Mouse (Mus musculus): Measurements from ENCODE around the gene Phtf2. TPM values are rescaled to one million over a fixed set of nuclear protein-coding genes. Genes with fewer than 3 reads are reported as not detected.

The Phtf2 gene
- total RNA-seq, 2 experiments from 2014 or later, result 23.2 to 24.9 TPM

GRCm38 (mm10) chr5:20876934-20877426, 4.9 kb downstream of the Phtf2 start:
- DNase-seq (ENCODE audit: low spot score in 2 of 2), result no peak
- intact Hi-C loops (cut with DNase I), result no loop called here

- intact Hi-C loops (cut with DNase I), result no loop called here
- no peak for DNase-seq (ENCODE audit: low spot score in 2 of 2)
Observed at GRCm38 (mm10) chr5:20873146-20873545, 8.8 kb downstream of the Phtf2 start.

- intact Hi-C loops (cut with DNase I), result no loop called here
- no peak for DNase-seq (ENCODE audit: low spot score in 2 of 2)
Observed at GRCm38 (mm10) chr5:20865193-20865755, 16.6 kb downstream of the Phtf2 start.

- intact Hi-C loops (cut with DNase I), result no loop called here
- DNase-seq (ENCODE audit: low spot score in 2 of 2), result no peak
Observed at GRCm38 (mm10) chr5:20864216-20864969, 17.5 kb downstream of the Phtf2 start.

- intact Hi-C loops (cut with DNase I), result no loop called here
- no peak for DNase-seq (ENCODE audit: low spot score in 2 of 2)
Observed at GRCm38 (mm10) chr5:20861901-20862300, 20.0 kb downstream of the Phtf2 start.

- no peak for DNase-seq (ENCODE audit: low spot score in 2 of 2)
- intact Hi-C loops (cut with DNase I), result no loop called here
Observed at GRCm38 (mm10) chr5:20860565-20860964, 21.4 kb downstream of the Phtf2 start.

- intact Hi-C loops (cut with DNase I), result no loop called here
- DNase-seq (ENCODE audit: low spot score in 2 of 2), result no peak
Observed at GRCm38 (mm10) chr5:20858404-20858803, 23.5 kb downstream of the Phtf2 start.

- DNase-seq (ENCODE audit: low spot score in 2 of 2), result no peak
- intact Hi-C loops (cut with DNase I), result no loop called here
Observed at GRCm38 (mm10) chr5:20855066-20855465, 26.9 kb downstream of the Phtf2 start.

- intact Hi-C loops (cut with DNase I), result no loop called here
- DNase-seq (ENCODE audit: low spot score in 2 of 2), result no peak
Observed at GRCm38 (mm10) chr5:20847010-20847409, 34.9 kb downstream of the Phtf2 start.

GRCm38 (mm10) chr5:20843816-20844215, 38.1 kb downstream of the Phtf2 start:
- intact Hi-C loops (cut with DNase I), result no loop called here
- DNase-seq (ENCODE audit: low spot score in 2 of 2), result peak in 1 of 2 experiments; percentile 23

GRCm38 (mm10) chr5:20843405-20843804, 38.5 kb downstream of the Phtf2 start:
- no peak for DNase-seq (ENCODE audit: low spot score in 2 of 2)
- intact Hi-C loops (cut with DNase I), result no loop called here

- DNase-seq (ENCODE audit: low spot score in 2 of 2), result no peak
- intact Hi-C loops (cut with DNase I), result no loop called here
Observed at GRCm38 (mm10) chr5:20837082-20837481, 44.8 kb downstream of the Phtf2 start.

- intact Hi-C loops (cut with DNase I), result no loop called here
- DNase-seq (ENCODE audit: low spot score in 2 of 2), result no peak
Observed at GRCm38 (mm10) chr5:20834399-20834798, 47.5 kb downstream of the Phtf2 start.

GRCm38 (mm10) chr5:20831433-20831832, 50.5 kb downstream of the Phtf2 start:
- no peak for DNase-seq (ENCODE audit: low spot score in 2 of 2)
- intact Hi-C loops (cut with DNase I), result no loop called here

- intact Hi-C loops (cut with DNase I), result no loop called here
- DNase-seq (ENCODE audit: low spot score in 2 of 2), result no peak
Observed at GRCm38 (mm10) chr5:20830717-20831116, 51.2 kb downstream of the Phtf2 start.

GRCm38 (mm10) chr5:20821647-20822046, 60.3 kb downstream of the Phtf2 start:
- DNase-seq (ENCODE audit: low spot score in 2 of 2), result no peak
- intact Hi-C loops (cut with DNase I), result no loop called here

GRCm38 (mm10) chr5:20821122-20821521, 60.8 kb downstream of the Phtf2 start:
- intact Hi-C loops (cut with DNase I), result no loop called here
- no peak for DNase-seq (ENCODE audit: low spot score in 2 of 2)

GRCm38 (mm10) chr5:20815094-20815493, 66.8 kb downstream of the Phtf2 start:
- intact Hi-C loops (cut with DNase I), result no loop called here
- no peak for DNase-seq (ENCODE audit: low spot score in 2 of 2)

- DNase-seq (ENCODE audit: low spot score in 2 of 2), result no peak
- intact Hi-C loops (cut with DNase I), result no loop called here
Observed at GRCm38 (mm10) chr5:20810449-20810848, 71.5 kb downstream of the Phtf2 start.

- intact Hi-C loops (cut with DNase I), result no loop called here
Observed at GRCm38 (mm10) chr5:20795932-20796331, 86.0 kb downstream of the Phtf2 start.

More at GRCm38 (mm10) chr5:20795932-20796331, 86.0 kb downstream of the Phtf2 start:
- no peak for DNase-seq (ENCODE audit: low spot score in 2 of 2)

Data from left cerebral cortex, postnatal 14 days (tissue).